Mouse (Mus musculus): ENCODE measurements at regions not wholly inside any gene's neighbourhood (a gene's known extent, or its start where the extent isn't known, plus 50 kb on each side); places are given as distances from the start of the nearest gene placed in this dataset.
"Not testable (repeated sequence)": the region's sequence is repeated elsewhere in the genome, so short reads cannot be mapped to it uniquely, and the experiment has no call there.

DNA sequence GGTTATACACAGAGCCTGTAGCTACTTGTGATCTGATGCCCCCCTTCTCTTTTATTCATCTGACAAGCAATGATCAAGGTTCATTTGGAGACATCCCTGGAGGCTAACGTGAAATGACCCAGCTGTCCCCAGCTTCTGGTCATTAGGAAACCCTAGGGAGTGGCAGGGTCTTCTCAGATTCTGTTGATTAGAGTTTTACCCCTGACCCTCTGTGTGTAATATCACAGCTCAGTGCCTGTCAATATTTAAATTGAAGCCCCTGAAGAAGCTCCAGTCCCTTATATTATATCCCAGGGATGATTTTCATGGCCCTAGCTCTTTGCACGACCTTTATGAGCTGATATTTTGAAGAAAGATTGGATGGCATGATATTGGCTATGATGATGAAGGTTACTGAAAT is 508.5 kb upstream of the Igfbp7 start:
- no peak overlapping the region for H3K27ac ChIP-seq (ENCODE audit: low read length)
- ATAC-seq (ENCODE audit: low read depth) = no peak
- no peaks in the 10 kb centered on the region for H3K36me3 ChIP-seq (ENCODE audit: control insufficient read depth, insufficient read depth, low read length)
- no peak overlapping the region for H3K4me3 ChIP-seq (ENCODE audit: low read length)
- H3K27me3 ChIP-seq (ENCODE audit: control insufficient read depth, insufficient read depth, low read depth, low read length) = no peaks in the 10 kb centered on the region
- H3K9ac ChIP-seq (ENCODE audit: low read length) = no peak overlapping the region
- WGBS = 49% methylated on average over 2 of the region's 2 CpGs
- H3K9me3 ChIP-seq (ENCODE audit: control insufficient read depth, low read length) = no peaks in the 10 kb centered on the region
- H3K4me2 ChIP-seq (ENCODE audit: low read depth, low read length) = no peak overlapping the region
- H3K4me1 ChIP-seq (replicated peaks; ENCODE audit: control insufficient read depth, insufficient read depth, low read length) = no peaks in the 10 kb centered on the region

DNA sequence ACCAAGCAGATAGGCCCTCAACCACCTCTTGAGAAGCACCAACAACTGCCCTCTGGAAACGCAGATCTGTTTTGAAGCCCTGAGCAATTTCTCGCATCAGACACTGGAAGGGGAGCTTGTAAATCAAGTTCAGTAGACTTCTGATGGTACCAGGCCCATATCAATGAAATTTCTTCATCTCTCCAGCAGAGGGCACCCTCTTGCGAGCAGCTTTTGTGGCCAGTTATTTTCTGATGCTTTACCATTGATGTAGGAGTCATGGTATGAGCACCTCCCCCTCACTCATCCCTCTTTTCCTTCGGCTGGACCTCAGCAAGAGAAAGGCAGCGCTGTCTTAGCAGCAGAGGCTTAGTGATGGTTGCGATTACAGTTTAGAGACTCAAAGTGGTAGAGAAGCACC is 501.4 kb upstream of the Igfbp7 start:
- no peak overlapping the region for H3K4me3 ChIP-seq (ENCODE audit: low read length)
- no peak overlapping the region for H3K9ac ChIP-seq (ENCODE audit: low read length)
- no peaks in the 10 kb centered on the region for H3K9me3 ChIP-seq (ENCODE audit: control insufficient read depth, low read length)
- ATAC-seq (ENCODE audit: low read depth) = no peak
- no peak overlapping the region for H3K4me2 ChIP-seq (ENCODE audit: low read depth, low read length)
- no peaks in the 10 kb centered on the region for H3K4me1 ChIP-seq (replicated peaks; ENCODE audit: control insufficient read depth, insufficient read depth, low read length)
- H3K36me3 ChIP-seq (ENCODE audit: control insufficient read depth, insufficient read depth, low read length) = no peaks in the 10 kb centered on the region
- WGBS = 43% methylated on average over 6 of the region's 6 CpGs
- H3K27ac ChIP-seq (ENCODE audit: low read length) = no peak overlapping the region
- H3K27me3 ChIP-seq (ENCODE audit: control insufficient read depth, insufficient read depth, low read depth, low read length) = no peaks in the 10 kb centered on the region

DNA sequence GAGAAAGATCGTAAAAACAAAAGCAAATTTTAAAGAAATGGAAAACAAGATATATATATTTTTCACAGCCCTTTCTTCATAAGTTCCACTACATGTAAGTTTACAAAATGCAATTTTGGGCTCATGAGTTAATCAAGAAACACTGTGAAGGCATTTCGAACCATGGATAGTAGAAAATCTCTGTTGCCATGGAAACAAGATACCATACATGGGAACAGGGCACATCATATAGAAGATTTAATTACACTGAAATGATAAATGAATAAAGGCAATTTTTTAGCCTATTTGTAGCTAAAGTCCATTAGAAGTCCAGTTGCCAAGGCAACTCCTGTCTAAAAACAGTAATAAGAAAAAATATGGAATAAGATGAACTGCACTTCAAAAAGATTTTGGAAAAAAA is 484.2 kb upstream of the Igfbp7 start:
- H3K27ac ChIP-seq (ENCODE audit: low read length); H3K36me3 ChIP-seq (ENCODE audit: control insufficient read depth, insufficient read depth, low read length); H3K27me3 ChIP-seq (ENCODE audit: control insufficient read depth, insufficient read depth, low read depth, low read length); H3K4me1 ChIP-seq (replicated peaks; ENCODE audit: control insufficient read depth, insufficient read depth, low read length); ATAC-seq (ENCODE audit: low read depth); H3K4me2 ChIP-seq (ENCODE audit: low read depth, low read length); H3K9ac ChIP-seq (ENCODE audit: low read length); H3K9me3 ChIP-seq (ENCODE audit: control insufficient read depth, low read length); H3K4me3 ChIP-seq (ENCODE audit: low read length): not testable (repeated sequence)
- WGBS = 66% methylated on average over 2 of the region's 2 CpGs

DNA sequence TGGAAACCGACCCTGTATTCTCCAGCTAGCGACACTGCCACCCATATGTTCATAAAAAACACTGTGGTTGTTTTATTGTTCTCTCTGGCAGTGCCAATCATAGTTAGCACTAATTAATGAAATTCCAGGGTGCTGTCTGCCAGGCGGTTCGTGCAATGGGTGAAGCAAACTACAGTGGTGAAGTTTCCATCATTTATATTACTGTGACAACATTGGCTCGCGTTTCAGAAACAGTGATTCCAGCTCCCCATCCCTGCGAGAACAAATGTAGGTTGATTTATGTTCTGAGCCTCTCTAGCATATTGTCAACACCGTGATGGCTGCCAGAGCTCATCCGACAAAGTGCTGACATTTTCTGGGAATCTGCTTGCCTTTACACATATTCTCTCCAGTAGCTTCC is 480.7 kb upstream of the Igfbp7 start:
- Histone ChIP-seq H3K27me3 (ENCODE audit: control insufficient read depth, insufficient read depth, low read depth, low read length) (no peaks in the 10 kb centered on the region), H3K27ac (ENCODE audit: low read length) (no peak overlapping the region), H3K4me2 (ENCODE audit: low read depth, low read length) (no peak overlapping the region), H3K4me3 (ENCODE audit: low read length) (no peak overlapping the region), H3K9me3 (ENCODE audit: control insufficient read depth, low read length) (no peaks in the 10 kb centered on the region), H3K36me3 (ENCODE audit: control insufficient read depth, insufficient read depth, low read length) (no peaks in the 10 kb centered on the region), H3K4me1 (replicated peaks; ENCODE audit: control insufficient read depth, insufficient read depth, low read length) (no peaks in the 10 kb centered on the region), H3K9ac (ENCODE audit: low read length) (no peak overlapping the region)
- WGBS = 51% methylated on average over 9 of the region's 9 CpGs
- ATAC-seq (ENCODE audit: low read depth) = no peak

DNA sequence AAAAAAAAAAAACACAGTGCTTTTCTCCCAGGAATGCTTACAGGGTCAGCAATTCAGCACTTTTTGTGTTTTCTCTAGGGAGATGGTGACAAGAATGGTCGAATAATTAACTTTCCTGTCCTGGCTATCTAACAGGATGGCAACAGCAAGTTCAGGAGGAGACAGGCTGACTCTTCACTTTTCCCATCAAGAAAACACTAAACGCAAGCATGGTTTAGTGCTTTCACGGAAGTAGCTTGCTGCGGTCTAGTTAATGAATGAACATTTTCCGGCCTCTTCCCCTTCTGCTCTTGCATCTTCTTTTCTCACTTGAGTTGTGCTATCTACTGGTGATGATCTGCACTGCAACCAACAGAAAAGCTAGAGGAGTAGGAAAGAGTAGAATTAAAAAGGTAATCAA is 463.6 kb upstream of the Igfbp7 start:
- no peak overlapping the region for H3K4me3 ChIP-seq (ENCODE audit: low read length)
- no peaks in the 10 kb centered on the region for H3K9me3 ChIP-seq (ENCODE audit: control insufficient read depth, low read length)
- no peaks in the 10 kb centered on the region for H3K27me3 ChIP-seq (ENCODE audit: control insufficient read depth, insufficient read depth, low read depth, low read length)
- no peaks in the 10 kb centered on the region for H3K36me3 ChIP-seq (ENCODE audit: control insufficient read depth, insufficient read depth, low read length)
- no peaks in the 10 kb centered on the region for H3K4me1 ChIP-seq (replicated peaks; ENCODE audit: control insufficient read depth, insufficient read depth, low read length)
- H3K9ac ChIP-seq (ENCODE audit: low read length) = no peak overlapping the region
- WGBS = 76% methylated on average over 5 of the region's 5 CpGs
- H3K27ac ChIP-seq (ENCODE audit: low read length) = no peak overlapping the region
- ATAC-seq (ENCODE audit: low read depth) = no peak
- no peak overlapping the region for H3K4me2 ChIP-seq (ENCODE audit: low read depth, low read length)

DNA sequence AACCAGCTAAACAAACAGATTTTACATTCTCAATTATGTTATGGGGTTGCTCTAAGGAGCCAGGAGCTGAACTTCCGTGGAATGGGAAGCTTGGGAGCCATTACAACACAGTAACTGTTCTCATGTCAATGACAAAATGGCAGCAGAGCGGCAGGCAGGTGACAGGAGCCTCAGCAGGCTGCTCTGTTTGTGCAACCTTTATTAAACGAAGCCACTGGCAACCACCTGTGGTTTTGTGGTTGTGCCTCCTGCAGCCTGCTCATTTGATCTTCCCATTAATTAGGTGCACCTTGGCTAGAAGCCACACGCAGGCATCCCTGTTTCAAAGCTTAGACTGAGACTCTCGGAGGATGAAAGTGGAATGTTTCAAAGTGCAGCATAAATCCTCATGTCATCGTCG is 457.5 kb upstream of the Igfbp7 start:
- H3K36me3 ChIP-seq (ENCODE audit: control insufficient read depth, insufficient read depth, low read length) = no peaks in the 10 kb centered on the region
- H3K4me2 ChIP-seq (ENCODE audit: low read depth, low read length) = no peak overlapping the region
- no peaks in the 10 kb centered on the region for H3K4me1 ChIP-seq (replicated peaks; ENCODE audit: control insufficient read depth, insufficient read depth, low read length)
- H3K9me3 ChIP-seq (ENCODE audit: control insufficient read depth, low read length) = no peaks in the 10 kb centered on the region
- H3K27ac ChIP-seq (ENCODE audit: low read length) = no peak overlapping the region
- H3K27me3 ChIP-seq (ENCODE audit: control insufficient read depth, insufficient read depth, low read depth, low read length) = no peaks in the 10 kb centered on the region
- H3K4me3 ChIP-seq (ENCODE audit: low read length) = no peak overlapping the region
- 69% methylated on average over 7 of the region's 7 CpGs for WGBS
- ATAC-seq (ENCODE audit: low read depth) = no peak
- H3K9ac ChIP-seq (ENCODE audit: low read length) = no peak overlapping the region

DNA sequence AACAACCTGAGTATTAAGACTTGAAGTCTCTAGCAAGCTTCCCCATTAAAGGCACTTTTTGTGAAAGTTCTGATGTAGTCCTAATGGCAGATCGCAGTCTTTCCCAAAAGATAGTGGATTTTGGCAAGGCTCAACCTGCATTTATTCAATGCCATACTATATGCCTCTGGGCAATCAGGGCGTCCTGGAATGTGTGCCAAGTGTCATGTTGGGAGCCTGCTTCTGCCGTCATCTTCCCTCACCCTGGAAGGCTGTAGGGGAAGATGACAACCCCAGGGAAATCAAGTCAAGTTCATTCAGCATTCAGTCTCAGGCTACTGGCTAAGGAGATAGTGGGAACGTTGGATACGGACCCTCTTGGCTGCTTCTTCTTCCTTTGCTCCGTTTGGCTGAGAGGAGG is 447.4 kb upstream of the Igfbp7 start:
- 79% methylated on average over 6 of the region's 6 CpGs for WGBS
- Histone ChIP-seq H3K36me3 (ENCODE audit: control insufficient read depth, insufficient read depth, low read length) (no peaks in the 10 kb centered on the region), H3K4me1 (replicated peaks; ENCODE audit: control insufficient read depth, insufficient read depth, low read length) (no peaks in the 10 kb centered on the region), H3K9ac (ENCODE audit: low read length) (no peak overlapping the region), H3K27ac (ENCODE audit: low read length) (no peak overlapping the region), H3K27me3 (ENCODE audit: control insufficient read depth, insufficient read depth, low read depth, low read length) (no peaks in the 10 kb centered on the region), H3K4me3 (ENCODE audit: low read length) (no peak overlapping the region), H3K9me3 (ENCODE audit: control insufficient read depth, low read length) (no peaks in the 10 kb centered on the region), H3K4me2 (ENCODE audit: low read depth, low read length) (no peak overlapping the region)
- ATAC-seq (ENCODE audit: low read depth) = no peak

DNA sequence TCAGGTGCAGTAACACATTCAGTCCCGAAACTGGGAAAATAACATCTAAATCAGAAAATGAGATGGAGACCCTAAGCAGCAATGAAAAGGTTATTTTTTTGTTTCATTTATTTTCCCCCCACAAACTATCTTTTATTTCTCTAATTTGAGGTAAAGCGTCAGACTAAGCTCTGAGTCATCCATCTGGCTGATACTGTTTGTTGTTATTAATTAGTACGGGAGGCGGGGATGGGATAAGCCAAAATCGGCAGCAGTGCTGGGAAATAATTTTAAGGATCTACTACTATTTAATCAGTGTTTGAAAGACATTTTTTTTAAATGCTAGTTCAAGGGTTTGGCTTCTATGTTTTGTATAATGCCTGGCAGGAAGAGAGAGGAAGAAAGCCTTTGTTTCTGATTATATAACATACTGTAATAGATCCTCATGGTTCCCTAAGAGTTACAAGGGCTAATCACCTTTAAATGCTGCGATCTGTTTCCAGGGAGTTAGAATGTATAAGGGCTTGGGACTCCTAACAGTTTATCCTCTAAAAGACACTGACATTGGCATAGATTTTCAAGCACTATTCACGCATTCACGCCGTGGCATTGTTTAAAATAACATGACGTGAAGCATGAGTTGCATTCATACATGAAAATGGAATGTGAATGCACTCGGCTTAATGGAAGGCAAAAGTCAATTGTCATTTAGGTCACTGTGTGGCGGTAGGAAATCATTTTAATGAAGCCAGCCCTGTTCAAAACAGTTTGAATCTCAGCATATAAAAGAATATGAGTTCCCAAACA is 446.4 kb upstream of the Igfbp7 start:
- no peaks in the 10 kb centered on the region for H3K9me3 ChIP-seq (ENCODE audit: control insufficient read depth, low read length)
- H3K4me3 ChIP-seq (ENCODE audit: low read length) = no peak overlapping the region
- WGBS = 67% methylated on average over 12 of the region's 12 CpGs
- no peak overlapping the region for H3K9ac ChIP-seq (ENCODE audit: low read length)
- no peaks in the 10 kb centered on the region for H3K36me3 ChIP-seq (ENCODE audit: control insufficient read depth, insufficient read depth, low read length)
- H3K27ac ChIP-seq (ENCODE audit: low read length) = no peak overlapping the region
- H3K4me2 ChIP-seq (ENCODE audit: low read depth, low read length) = no peak overlapping the region
- H3K4me1 ChIP-seq (replicated peaks; ENCODE audit: control insufficient read depth, insufficient read depth, low read length) = no peaks in the 10 kb centered on the region
- ATAC-seq (ENCODE audit: low read depth) = no peak
- H3K27me3 ChIP-seq (ENCODE audit: control insufficient read depth, insufficient read depth, low read depth, low read length) = no peaks in the 10 kb centered on the region

DNA sequence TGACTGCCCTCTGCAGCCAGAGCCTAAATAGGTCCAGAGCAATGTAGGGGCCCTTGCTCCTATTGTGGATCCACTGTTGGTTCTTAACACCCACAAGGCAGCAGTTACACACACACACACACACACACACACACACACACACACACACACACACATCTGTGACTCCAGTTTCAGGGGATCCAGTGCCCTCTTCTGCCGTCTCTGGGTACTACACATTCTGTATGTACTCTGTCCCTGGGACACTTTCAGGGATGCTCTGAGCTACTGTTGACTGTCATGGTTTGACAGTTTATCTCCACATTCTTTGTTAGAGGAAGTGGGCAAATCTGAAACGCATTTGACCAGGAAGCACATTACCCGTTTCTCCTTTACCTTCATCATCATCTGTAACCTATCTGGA is 443.8 kb upstream of the Igfbp7 start:
- H3K27me3 ChIP-seq (ENCODE audit: control insufficient read depth, insufficient read depth, low read depth, low read length) = no peaks in the 10 kb centered on the region
- H3K4me2 ChIP-seq (ENCODE audit: low read depth, low read length) = no peak overlapping the region
- H3K9me3 ChIP-seq (ENCODE audit: control insufficient read depth, low read length) = no peaks in the 10 kb centered on the region
- no peaks in the 10 kb centered on the region for H3K4me1 ChIP-seq (replicated peaks; ENCODE audit: control insufficient read depth, insufficient read depth, low read length)
- no peaks in the 10 kb centered on the region for H3K36me3 ChIP-seq (ENCODE audit: control insufficient read depth, insufficient read depth, low read length)
- H3K4me3 ChIP-seq (ENCODE audit: low read length) = no peak overlapping the region
- WGBS = 89% methylated on average over 3 of the region's 3 CpGs
- H3K9ac ChIP-seq (ENCODE audit: low read length) = no peak overlapping the region
- ATAC-seq (ENCODE audit: low read depth) = no peak
- H3K27ac ChIP-seq (ENCODE audit: low read length) = no peak overlapping the region

All from lung, embryonic 16.5 days (tissue).